Mouse (Mus musculus) heart, embryonic 15.5 days (tissue): ENCODE measurements around the gene Dmp1. TPM values are rescaled to one million over a fixed set of nuclear protein-coding genes. Genes with fewer than 3 reads are reported as not detected.

ENCODE experiments used
- ATAC-seq: fragments of 200-750 bp; cut with Nextera tagmentation; replicated peaks from 2 replicates; pipeline ENCODE4 v1.8.0; 2017; ENCODE audit warnings: low read depth, moderate TSS enrichment; ENCODE audit not compliant: insufficient number of reproducible peaks, insufficient read depth, low FRiP score
- H3K27ac ChIP-seq: fragments of 300-500 bp; sonication (generic); 2 replicates; pipeline ENCODE4 v1.5.1; 2015; ENCODE audit warnings: mild to moderate bottlenecking, inconsistent platforms
- H3K27me3 ChIP-seq: fragments of 300-500 bp; sonication (generic); 2 replicates; pipeline ENCODE4 v1.6.1; 2015; ENCODE audit warnings: inconsistent platforms
- H3K36me3 ChIP-seq: fragments of 300-500 bp; sonication (generic); 2 replicates; pipeline ENCODE4 v1.6.1; 2015; ENCODE audit warnings: mild to moderate bottlenecking, inconsistent platforms
- H3K4me1 ChIP-seq: fragments of 300-500 bp; sonication (generic); replicated peaks from 2 replicates; pipeline ENCODE4 v1.6.1; 2015; ENCODE audit warnings: inconsistent platforms
- H3K4me2 ChIP-seq: fragments of 300-500 bp; sonication (generic); 2 replicates; pipeline ENCODE4 v1.6.1; 2015; ENCODE audit warnings: inconsistent platforms, mild to moderate bottlenecking, moderate library complexity
- H3K4me3 ChIP-seq: fragments of 300-500 bp; sonication (generic); 2 replicates; pipeline ENCODE4 v1.5.1; 2015; ENCODE audit warnings: mild to moderate bottlenecking, inconsistent platforms
- H3K9ac ChIP-seq: fragments of 300-500 bp; sonication (generic); 2 replicates; pipeline ENCODE4 v1.6.1; 2015; ENCODE audit warnings: mild to moderate bottlenecking, inconsistent platforms
- H3K9me3 ChIP-seq: fragments of 300-500 bp; sonication (generic); replicated peaks from 2 replicates; pipeline ENCODE4 v1.6.1; 2016; ENCODE audit warnings: inconsistent platforms
- WGBS: fragments of 180-500 bp; shearing (Covaris S2); methylation state at CpG from one replicate; pipeline ENCODE4 v1.1.7; 2015; ENCODE audit warnings: mixed read lengths; 5-methylcytosine and 5-hydroxymethylcytosine counted together
- polyA plus RNA-seq: library from polyadenylated mRNA; unstranded; fragments of >200 nt; fragmentation: Nextera tagmentation; extraction: Ambion mirVana; gene quantifications from 2 replicates; pipeline ENCODE4 v1.2.1, GENCODE M21; 2015

The Dmp1 gene
- polyA plus RNA-seq, 1 experiment from 2014 or later, result 0.09 TPM

DNA sequence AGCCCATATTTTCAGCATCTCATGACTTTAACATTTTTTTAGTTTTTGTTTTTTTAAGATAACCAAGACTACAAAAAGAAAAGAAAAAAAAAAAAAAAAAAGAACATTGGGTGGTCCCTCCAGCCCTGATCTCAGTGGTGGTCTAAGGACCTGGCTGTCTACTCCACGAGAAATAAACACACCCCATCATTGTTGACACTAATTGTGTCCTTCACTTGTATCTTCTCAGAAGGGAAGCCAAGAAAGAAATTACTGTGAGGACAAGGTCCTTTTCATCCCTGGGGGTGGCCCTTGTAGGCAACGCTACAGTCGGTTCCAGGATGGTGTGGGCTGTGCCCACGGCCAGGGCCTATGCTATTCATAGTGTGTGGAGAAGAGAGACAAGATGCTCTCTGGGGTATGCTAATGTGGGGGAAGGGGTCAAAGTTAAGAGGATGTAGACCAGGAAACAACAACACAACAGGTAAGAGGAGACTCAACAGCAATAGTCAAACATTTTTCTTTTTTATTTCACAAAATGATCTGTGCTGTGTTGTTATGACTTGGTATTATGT is 59.6 kb downstream of the Dmp1 start:
- no peak overlapping the region for H3K9ac ChIP-seq
- no peak overlapping the region for H3K4me3 ChIP-seq
- 78% methylated on average over 4 of the region's 4 CpGs for WGBS
- no peak overlapping the region for H3K27ac ChIP-seq
- no peak overlapping the region for H3K4me2 ChIP-seq
- H3K36me3 ChIP-seq, result no peaks in the 10 kb centered on the region
- ATAC-seq, result no peak
- H3K4me1 ChIP-seq, result no peaks in the 10 kb centered on the region
- no peaks in the 10 kb centered on the region for H3K9me3 ChIP-seq
- no peaks in the 10 kb centered on the region for H3K27me3 ChIP-seq

DNA sequence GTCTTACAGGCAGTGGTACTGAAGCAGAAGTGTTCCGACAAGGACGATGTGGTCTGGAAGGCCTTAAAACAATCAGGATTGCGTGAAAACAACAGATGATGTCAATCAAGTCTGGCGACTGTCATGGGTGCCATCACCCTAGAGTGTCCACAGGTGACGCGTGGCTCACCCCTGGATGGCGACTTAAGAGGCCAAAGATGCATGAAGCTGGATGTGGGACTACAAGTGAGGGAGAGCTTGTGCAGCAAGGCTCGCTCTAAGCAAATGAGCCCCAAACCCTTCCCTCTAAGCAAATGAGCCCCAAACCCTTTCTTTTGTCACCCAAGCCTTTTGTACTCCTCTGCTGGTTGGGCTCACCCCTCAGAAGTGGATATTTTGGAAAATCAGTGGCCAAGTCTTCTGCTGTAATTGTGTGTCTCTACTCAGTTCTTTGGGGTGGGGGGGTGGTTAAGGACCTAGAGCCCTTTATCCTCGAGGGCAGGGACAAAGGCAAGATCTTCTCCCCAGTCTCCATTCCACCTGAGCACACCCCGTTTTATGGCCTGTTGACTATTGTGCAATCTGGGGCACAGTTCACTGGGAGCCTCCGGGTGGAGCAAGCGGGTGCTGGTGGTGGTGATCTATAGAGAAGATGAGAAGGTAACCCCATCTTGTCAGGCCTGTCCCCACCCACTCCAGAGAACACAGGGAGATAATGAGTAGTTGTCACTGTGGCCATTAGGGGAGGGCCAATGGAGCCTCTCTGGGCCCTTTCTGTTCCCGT is 60.8 kb downstream of the Dmp1 start:
- Histone ChIP-seq H3K4me3 (no peak overlapping the region), H3K4me1 (no peaks in the 10 kb centered on the region), H3K27me3 (no peaks in the 10 kb centered on the region), H3K9ac (no peak overlapping the region), H3K4me2 (no peak overlapping the region), H3K27ac (no peak overlapping the region), H3K9me3 (no peaks in the 10 kb centered on the region), H3K36me3 (no peaks in the 10 kb centered on the region)
- 87% methylated on average over 13 of the region's 13 CpGs for WGBS
- ATAC-seq, result no peak

Other genes with a start within 250 kb of the Dmp1 start
- 0.38 TPM in 1 of 2 replicates, not detected in the other for gene Hsd17b13, start 225.2 kb upstream of the Dmp1 start, polyA plus RNA-seq
- gene Hsd17b11, start 180.7 kb upstream of the Dmp1 start, polyA plus RNA-seq, result 3.5 and 4.1 TPM in 2 replicates
- 49.9 and 50.2 TPM in 2 replicates for gene Nudt9, start 156.3 kb upstream of the Dmp1 start, polyA plus RNA-seq
- 0.35 TPM in 1 of 2 replicates, not detected in the other for gene Gm17660, start 125.0 kb upstream of the Dmp1 start, polyA plus RNA-seq
- gene Sparcl1, start 88.9 kb upstream of the Dmp1 start, polyA plus RNA-seq, result 113 and 115 TPM in 2 replicates
- not detected in 2 replicates for gene Dspp, start 31.9 kb upstream of the Dmp1 start, polyA plus RNA-seq
- gene Ibsp, start 96.6 kb downstream of the Dmp1 start, polyA plus RNA-seq, result 0.62 and 0.75 TPM in 2 replicates
- gene Mepe, start 122.7 kb downstream of the Dmp1 start, polyA plus RNA-seq, result not detected in 2 replicates
- gene Spp1, start 232.5 kb downstream of the Dmp1 start, polyA plus RNA-seq, result 24.1 and 142 TPM in 2 replicates